25 mouse cellular contexts compared by ENCODE assay signal in genomic region chr11:25042763-25043162, GRCm38 (mm10).
DNase-seq lines count a peak whose midpoint lies in the region; ATAC-seq and TF ChIP-seq lines count a peak whose summit lies in the region.
"Had no signal": no experiment of that assay in that cellular context is flagged by ENCODE, and none has a peak within 500 bp of the region (broad histone marks: within the 10 kb centered on the region; RNA-seq: fewer than 3 reads in every experiment).

No protein-coding gene starts in this region.

- 83% methylated on average over 3 of the region's 3 CpGs for WGBS in forebrain, embryonic 15.5 days
- WGBS in forebrain, embryonic 16.5 days: 79% methylated on average over 3 of the region's 3 CpGs
- WGBS in midbrain, embryonic 14.5 days: 79% methylated on average over 3 of the region's 3 CpGs
- WGBS in midbrain, postnatal 0 days: 55% methylated on average over 3 of the region's 3 CpGs

- 0 out of 2 replicates have a peak overlapping the region, but pooled peaks have one; percentile 23 for H3K27ac ChIP-seq in forebrain, embryonic 15.5 days (replicated peaks)
- no peak overlapping the region for H3K27ac ChIP-seq in forebrain, embryonic 16.5 days (ENCODE audit: low read length)
- no peak overlapping the region for H3K27ac ChIP-seq in midbrain, embryonic 14.5 days (replicated peaks; ENCODE audit: low read depth, low read length)
- H3K27ac ChIP-seq in midbrain, postnatal 0 days (ENCODE audit: low read depth, low read length): no peak overlapping the region
- H3K27ac ChIP-seq: embryonic facial prominence, embryonic 10.5 days; embryonic facial prominence, embryonic 12.5 days; forebrain, embryonic 13.5 days had no signal

- H3K9ac ChIP-seq in forebrain, embryonic 15.5 days (replicated peaks): no peak overlapping the region
- no peak overlapping the region for H3K9ac ChIP-seq in forebrain, embryonic 16.5 days (replicated peaks; ENCODE audit: low read depth, low read length)
- no peak overlapping the region for H3K9ac ChIP-seq in midbrain, embryonic 14.5 days (replicated peaks; ENCODE audit: low read length)
- no peak overlapping the region for H3K9ac ChIP-seq in midbrain, postnatal 0 days (replicated peaks; ENCODE audit: low read length, poor library complexity, severe bottlenecking)
- H3K9ac ChIP-seq: embryonic facial prominence, embryonic 12.5 days; forebrain, embryonic 13.5 days; forebrain, postnatal 0 days had no signal

- H3K36me3 ChIP-seq in forebrain, embryonic 15.5 days: no peaks in the 10 kb centered on the region
- H3K36me3 ChIP-seq in forebrain, embryonic 16.5 days (ENCODE audit: control insufficient read depth, insufficient read depth): no peaks in the 10 kb centered on the region
- no peaks in the 10 kb centered on the region for H3K36me3 ChIP-seq in midbrain, embryonic 14.5 days (ENCODE audit: control insufficient read depth, insufficient read depth, low read length)
- H3K36me3 ChIP-seq in midbrain, postnatal 0 days (ENCODE audit: insufficient read depth, low read length): no peaks in the 10 kb centered on the region
- H3K36me3 ChIP-seq: embryonic facial prominence, embryonic 10.5 days; embryonic facial prominence, embryonic 12.5 days; G1E had no signal

- ATAC-seq in forebrain, embryonic 15.5 days (replicated peaks): no peak
- ATAC-seq in forebrain, embryonic 16.5 days: no peak
- ATAC-seq in midbrain, embryonic 14.5 days (ENCODE audit: low FRiP score, low TSS enrichment): no peak
- ATAC-seq in midbrain, postnatal 0 days (ENCODE audit: low FRiP score): no peak
- ATAC-seq: activated CD4-positive, CD25-positive, alpha-beta regulatory T cell, adult 4 months; CD4-positive, CD25-positive, alpha-beta regulatory T cell, adult 4 months; forebrain, embryonic 13.5 days; forebrain, postnatal 0 days; Patski had no signal

- H3K9me3 ChIP-seq in forebrain, embryonic 15.5 days: no peaks in the 10 kb centered on the region
- no peaks in the 10 kb centered on the region for H3K9me3 ChIP-seq in forebrain, embryonic 16.5 days (ENCODE audit: control insufficient read depth, low read length)
- H3K9me3 ChIP-seq in midbrain, embryonic 14.5 days (ENCODE audit: control insufficient read depth, low read length): no peaks in the 10 kb centered on the region
- no peaks in the 10 kb centered on the region for H3K9me3 ChIP-seq in midbrain, postnatal 0 days (ENCODE audit: low read length)
- H3K9me3 ChIP-seq: embryonic facial prominence, embryonic 10.5 days; embryonic facial prominence, embryonic 12.5 days; forebrain, embryonic 13.5 days; G1E had no signal

- H3K4me3 ChIP-seq in forebrain, embryonic 15.5 days: no peak overlapping the region
- no peak overlapping the region for H3K4me3 ChIP-seq in forebrain, embryonic 16.5 days (replicated peaks; ENCODE audit: low read length)
- H3K4me3 ChIP-seq in midbrain, embryonic 14.5 days (replicated peaks; ENCODE audit: low read depth, low read length): no peak overlapping the region
- H3K4me3 ChIP-seq in midbrain, postnatal 0 days (ENCODE audit: low read depth, low read length): no peak overlapping the region
- H3K4me3 ChIP-seq: embryonic facial prominence, embryonic 10.5 days; embryonic facial prominence, embryonic 12.5 days; forebrain, embryonic 13.5 days had no signal

- no peak for TF ChIP-seq CTCF in midbrain, postnatal 0 days (IDR thresholded peaks at IDR 0.05)

- peaks cover 6% of the 10 kb centered on the region for H3K4me1 ChIP-seq in forebrain, embryonic 15.5 days
- peaks cover 9% of the 10 kb centered on the region for H3K4me1 ChIP-seq in forebrain, embryonic 16.5 days (replicated peaks; ENCODE audit: control insufficient read depth, insufficient read depth, low read length)
- H3K4me1 ChIP-seq in midbrain, embryonic 14.5 days (ENCODE audit: control insufficient read depth, insufficient read depth, low read length): no peaks in the 10 kb centered on the region
- no peaks in the 10 kb centered on the region for H3K4me1 ChIP-seq in midbrain, postnatal 0 days (ENCODE audit: insufficient read depth, low read length)

- H3K4me2 ChIP-seq in forebrain, embryonic 15.5 days (replicated peaks): no peak overlapping the region
- no peak overlapping the region for H3K4me2 ChIP-seq in forebrain, embryonic 16.5 days (ENCODE audit: low read length)
- no peak overlapping the region for H3K4me2 ChIP-seq in midbrain, embryonic 14.5 days (ENCODE audit: low read length)
- H3K4me2 ChIP-seq in midbrain, postnatal 0 days (ENCODE audit: low read depth, low read length, poor library complexity, severe bottlenecking): no peak overlapping the region
- H3K4me2 ChIP-seq: embryonic facial prominence, embryonic 12.5 days; forebrain, embryonic 13.5 days had no signal

- H3K27me3 ChIP-seq in forebrain, embryonic 15.5 days: no peaks in the 10 kb centered on the region
- no peaks in the 10 kb centered on the region for H3K27me3 ChIP-seq in forebrain, embryonic 16.5 days (replicated peaks; ENCODE audit: control insufficient read depth, insufficient read depth, low read length)
- no peaks in the 10 kb centered on the region for H3K27me3 ChIP-seq in midbrain, embryonic 14.5 days (ENCODE audit: control insufficient read depth, insufficient read depth, low read length)
- H3K27me3 ChIP-seq in midbrain, postnatal 0 days (ENCODE audit: insufficient read depth, low read length): no peaks in the 10 kb centered on the region
- H3K27me3 ChIP-seq: CH12.LX; embryonic facial prominence, embryonic 12.5 days; forebrain, embryonic 13.5 days had no signal

- peak; percentile 32 for DNase-seq in midbrain, embryonic 14.5 days
- DNase-seq in midbrain, postnatal 0 days (ENCODE audit: low spot score): no peak
- DNase-seq in embryo, embryonic 9.5 days (ENCODE audit: extremely low spot score): no peak
- DNase-seq: adrenal gland, adult 2 months; adrenal gland, postnatal 10 days; adrenal gland, postnatal 25 days; B cell, adult 2 months; cerebellum, adult 11 months; cerebellum, adult 18-20 months; cerebellum, adult 8-10 months; cerebellum, adult 9-11 months; cerebellum, postnatal 14 days; cerebellum, postnatal 36 days; embryo, embryonic 11 days; forebrain, postnatal 0 days had no signal
